Mouse (Mus musculus) hindbrain, embryonic 11.5 days (tissue): ENCODE measurements around the gene Adam20. TPM values are rescaled to one million over a fixed set of nuclear protein-coding genes. Genes with fewer than 3 reads are reported as not detected.
"Not testable (repeated sequence)": the region's sequence is repeated elsewhere in the genome, so short reads cannot be mapped to it uniquely, and the experiment has no call there.

Experiments
- ATAC-seq: fragments of 200-750 bp; cut with Nextera tagmentation; 2 replicates; pipeline ENCODE4 v1.8.0; 2017; ENCODE audit warnings: mild to moderate bottlenecking, moderate TSS enrichment, moderate library complexity; ENCODE audit not compliant: low FRiP score
- DNase-seq: peaks from one replicate; pipeline ENCODE4 v3.0.0-alpha.2; 2015; ENCODE audit warnings: low spot score
- H3K27ac ChIP-seq: fragments of 300-500 bp; sonication (generic); 2 replicates; pipeline ENCODE4 v1.5.1; 2014; ENCODE audit warnings: mild to moderate bottlenecking, low read depth, low read length
- H3K27me3 ChIP-seq: fragments of 300-500 bp; sonication (generic); 2 replicates; pipeline ENCODE4 v1.6.1; 2014; ENCODE audit warnings: mild to moderate bottlenecking, low read length, moderate library complexity, mixed read lengths; ENCODE audit not compliant: control insufficient read depth, insufficient read depth
- H3K36me3 ChIP-seq: fragments of 300-500 bp; sonication (generic); 2 replicates; pipeline ENCODE4 v1.6.1; 2014; ENCODE audit warnings: mild to moderate bottlenecking, low read length, moderate library complexity, mixed read lengths; ENCODE audit not compliant: control insufficient read depth, insufficient read depth
- H3K4me1 ChIP-seq: fragments of 300-500 bp; sonication (generic); replicated peaks from 2 replicates; pipeline ENCODE4 v1.6.1; 2014; ENCODE audit warnings: low read length, mixed read lengths; ENCODE audit not compliant: control insufficient read depth, insufficient read depth
- H3K4me2 ChIP-seq: fragments of 300-500 bp; sonication (generic); replicated peaks from 2 replicates; pipeline ENCODE4 v1.6.1; 2014; ENCODE audit warnings: mild to moderate bottlenecking, low read depth, low read length
- H3K4me3 ChIP-seq: fragments of 300-500 bp; sonication (generic); 2 replicates; pipeline ENCODE4 v1.5.1; 2014; ENCODE audit warnings: low read depth, low read length
- H3K9ac ChIP-seq: fragments of 300-500 bp; sonication (generic); 2 replicates; pipeline ENCODE4 v1.6.1; 2014; ENCODE audit warnings: low read depth, low read length
- H3K9me3 ChIP-seq: fragments of 300-500 bp; sonication (generic); 2 replicates; pipeline ENCODE4 v1.6.1; 2016; ENCODE audit warnings: low read length; ENCODE audit not compliant: control insufficient read depth
- WGBS: fragments of 180-500 bp; shearing (Covaris S2); extraction: QIAGEN DNeasy Blood & Tissue Kit; methylation state at CpG from one replicate; pipeline ENCODE4 v1.1.7; 2014; 5-methylcytosine and 5-hydroxymethylcytosine counted together
- polyA plus RNA-seq: library from polyadenylated mRNA; unstranded; fragments of >200 nt; fragmentation: Nextera tagmentation; extraction: Ambion mirVana; gene quantifications from 2 replicates; pipeline ENCODE4 v1.2.1, GENCODE M21; 2014

Adam20 gene
- polyA plus RNA-seq: not detected in 2 replicates

DNA sequence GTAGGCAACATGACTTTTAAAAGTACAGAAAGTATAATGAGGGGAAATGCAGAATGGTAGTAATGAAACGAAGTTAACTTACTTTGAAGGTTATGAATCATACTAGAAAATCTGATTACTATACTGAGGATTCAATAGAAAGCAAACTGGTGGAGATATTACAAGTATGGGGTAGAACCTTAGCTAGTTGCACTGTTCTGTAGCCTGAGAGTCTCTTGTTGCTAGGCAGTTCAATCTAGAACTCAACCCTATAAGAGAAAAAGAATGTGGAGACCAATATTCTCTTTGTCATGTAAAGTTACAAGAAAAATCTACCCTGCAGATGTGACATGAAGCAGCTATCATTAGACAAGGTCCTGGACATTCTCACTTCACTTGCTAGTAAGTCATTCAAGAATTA lies at the start of gene Adam20:
Gene Adam20, plus strand, starts transcription at position 301 of the 400 bp plus-strand sequence.
- not testable (repeated sequence) for ATAC-seq, H3K36me3 ChIP-seq, H3K4me1 ChIP-seq, H3K9me3 ChIP-seq, H3K27me3 ChIP-seq, DNase-seq, H3K27ac ChIP-seq, H3K9ac ChIP-seq, H3K4me2 ChIP-seq, H3K4me3 ChIP-seq
- WGBS: 79% methylated on average over 1 of the region's 1 CpGs

DNA sequence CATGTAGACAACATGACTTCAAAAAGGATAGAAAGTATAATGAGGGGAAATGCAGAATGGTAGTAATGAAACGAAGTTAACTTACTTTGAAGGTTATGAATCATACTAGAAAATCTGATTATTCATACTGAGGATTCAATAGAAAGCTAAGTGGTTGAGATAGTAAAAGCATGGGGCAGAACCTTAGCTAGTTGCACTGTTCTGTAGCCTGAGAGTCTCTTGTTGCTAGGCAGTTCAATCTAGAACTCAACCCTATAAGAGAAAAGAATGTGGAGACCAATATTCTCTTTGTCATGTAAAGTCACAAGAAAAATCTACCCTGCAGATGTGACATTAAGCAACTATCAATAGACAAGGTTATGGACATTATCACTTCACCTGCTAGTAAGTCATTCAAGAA lies 41.2 kb upstream of the Adam20 start, which contains the start of gene Adam25:
Gene Adam25, plus strand, starts transcription at position 301 of the 400 bp plus-strand sequence.
- not testable (repeated sequence) for H3K9ac ChIP-seq, H3K27ac ChIP-seq, H3K4me2 ChIP-seq, ATAC-seq, H3K9me3 ChIP-seq, H3K27me3 ChIP-seq, H3K36me3 ChIP-seq, H3K4me3 ChIP-seq, DNase-seq, H3K4me1 ChIP-seq
- WGBS: 65% methylated on average over 1 of the region's 1 CpGs

DNA sequence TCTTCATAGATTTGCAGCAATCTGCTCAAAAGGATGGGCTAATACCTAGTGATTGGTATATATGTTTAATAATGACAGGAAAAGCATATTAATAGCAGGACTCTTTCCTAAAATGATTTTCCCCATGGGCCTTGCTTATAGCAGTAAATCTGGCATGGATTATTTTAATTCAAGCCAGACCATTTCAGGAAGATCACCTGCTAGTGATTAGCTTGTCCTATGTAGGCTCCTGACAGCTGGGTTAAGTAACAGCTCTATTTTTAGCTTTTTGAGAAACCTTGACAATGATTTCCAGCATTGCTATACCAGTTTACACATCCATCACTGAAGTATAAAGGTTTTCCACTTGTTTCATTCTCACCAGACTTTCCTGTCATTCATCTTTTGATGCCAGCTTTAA lies 9.8 kb upstream of the Adam20 start:
- H3K9ac ChIP-seq: no peak overlapping the region
- no peak overlapping the region for H3K27ac ChIP-seq
- no peak for ATAC-seq
- no peak overlapping the region for H3K4me2 ChIP-seq
- no peaks in the 10 kb centered on the region for H3K9me3 ChIP-seq
- peak; percentile 1 for DNase-seq
- no peaks in the 10 kb centered on the region for H3K36me3 ChIP-seq
- no peaks in the 10 kb centered on the region for H3K27me3 ChIP-seq
- H3K4me1 ChIP-seq: no peaks in the 10 kb centered on the region
- H3K4me3 ChIP-seq: no peak overlapping the region

DNA sequence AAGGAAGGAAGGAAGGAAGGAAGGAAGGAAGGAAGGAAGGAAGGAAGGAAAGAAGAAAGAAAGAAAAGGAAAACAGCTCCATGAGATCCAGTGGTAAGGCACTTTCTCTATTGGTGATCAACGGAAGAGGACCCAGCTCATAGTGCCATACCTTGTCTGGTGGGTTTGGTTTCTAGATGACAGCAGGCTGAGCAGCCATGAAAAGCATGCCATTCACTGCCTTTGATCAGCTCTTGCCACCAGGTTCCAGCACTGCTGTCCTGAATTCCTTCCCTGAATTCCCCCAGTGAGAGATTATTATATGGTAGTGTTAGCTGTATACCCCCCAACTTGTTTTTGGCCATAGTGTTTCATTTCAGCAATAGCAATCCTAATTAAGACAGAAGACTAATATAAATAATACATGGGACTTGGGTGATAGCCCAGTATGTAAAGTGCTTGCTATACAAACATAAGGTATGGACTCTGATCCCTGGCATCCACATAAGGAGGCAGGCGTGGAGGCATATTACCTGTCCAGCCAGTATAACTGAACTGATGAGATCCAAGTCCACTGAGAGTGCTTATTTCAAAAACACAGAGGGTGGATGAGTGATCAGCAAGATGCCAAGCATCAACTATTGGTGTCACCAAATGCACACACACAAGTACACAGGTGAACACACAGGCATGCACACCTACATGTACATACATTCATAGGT lies 10.5 kb downstream of the Adam20 start:
- DNase-seq (no peak), ATAC-seq (no peak)
- WGBS: 84% methylated on average over 2 of the region's 2 CpGs
- no peaks in the 10 kb centered on the region for H3K36me3 ChIP-seq
- H3K27me3 ChIP-seq: no peaks in the 10 kb centered on the region
- no peak overlapping the region for H3K4me3 ChIP-seq
- H3K9me3 ChIP-seq: no peaks in the 10 kb centered on the region
- no peaks in the 10 kb centered on the region for H3K4me1 ChIP-seq
- H3K9ac ChIP-seq: no peak overlapping the region
- H3K4me2 ChIP-seq: no peak overlapping the region
- H3K27ac ChIP-seq: no peak overlapping the region

Other genes starting within 250 kb of the Adam20 start
- not detected in 2 replicates for gene Adam24, start 118.2 kb upstream of the Adam20 start, polyA plus RNA-seq
- not detected in 2 replicates for gene Adam25, start 41.1 kb upstream of the Adam20 start, polyA plus RNA-seq
- gene Adam39, start 29.7 kb downstream of the Adam20 start, polyA plus RNA-seq: not detected in 2 replicates